Mouse (Mus musculus) testis, adult 2 months (tissue): ENCODE measurements around the gene Ltbp1. TPM values are rescaled to one million over a fixed set of nuclear protein-coding genes. Genes with fewer than 3 reads are reported as not detected.

Experiments
- H3K27ac ChIP-seq: fragments of 200-500 bp; 2 replicates; pipeline ENCODE4 v1.5.1; 2012; ENCODE audit warnings: low read depth, low read length; ENCODE audit not compliant: control insufficient read depth, insufficient read depth
- H3K27me3 ChIP-seq: fragments of 200-500 bp; 2 replicates; pipeline ENCODE4 v1.6.1; 2012; ENCODE audit warnings: mild to moderate bottlenecking, low read length, moderate library complexity; ENCODE audit not compliant: control insufficient read depth, insufficient read depth
- H3K36me3 ChIP-seq: fragments of 200-500 bp; 2 replicates; pipeline ENCODE4 v1.6.1; 2012; ENCODE audit warnings: mild to moderate bottlenecking, low read length; ENCODE audit not compliant: control insufficient read depth, insufficient read depth
- H3K4me1 ChIP-seq: fragments of 200-500 bp; 2 replicates; pipeline ENCODE4 v1.6.1; 2012; ENCODE audit warnings: low read length; ENCODE audit not compliant: control insufficient read depth, insufficient read depth
- H3K4me3 ChIP-seq: fragments of 200-500 bp; 2 replicates; pipeline ENCODE4 v1.5.1; 2012; ENCODE audit warnings: low read depth, mild to moderate bottlenecking, low read length, moderate library complexity, mixed read lengths; ENCODE audit not compliant: control insufficient read depth
- CTCF ChIP-seq: fragments of 200-500 bp; IDR thresholded peaks from 2 replicates; pipeline ENCODE4 v1.5.1; 2012; ENCODE audit warnings: low read depth, mild to moderate bottlenecking, inconsistent platforms, low read length, moderate library complexity; ENCODE audit not compliant: control insufficient read depth, insufficient read depth, insufficient replicate concordance
- POLR2A ChIP-seq: fragments of 200-500 bp; IDR thresholded peaks from 2 replicates; pipeline ENCODE4 v1.6.1; 2012; ENCODE audit warnings: low read depth, mild to moderate bottlenecking, inconsistent platforms, low read length, moderate library complexity; ENCODE audit not compliant: control insufficient read depth
- polyA plus RNA-seq: library from polyadenylated mRNA; depleted of rRNA; stranded (reverse); fragments of >200 nt; gene quantifications from 2 replicates; pipeline ENCODE4 v1.2.3, GENCODE M21; 2012

Gene Ltbp1
- polyA plus RNA-seq, 1 experiment = 2.9 TPM

DNA sequence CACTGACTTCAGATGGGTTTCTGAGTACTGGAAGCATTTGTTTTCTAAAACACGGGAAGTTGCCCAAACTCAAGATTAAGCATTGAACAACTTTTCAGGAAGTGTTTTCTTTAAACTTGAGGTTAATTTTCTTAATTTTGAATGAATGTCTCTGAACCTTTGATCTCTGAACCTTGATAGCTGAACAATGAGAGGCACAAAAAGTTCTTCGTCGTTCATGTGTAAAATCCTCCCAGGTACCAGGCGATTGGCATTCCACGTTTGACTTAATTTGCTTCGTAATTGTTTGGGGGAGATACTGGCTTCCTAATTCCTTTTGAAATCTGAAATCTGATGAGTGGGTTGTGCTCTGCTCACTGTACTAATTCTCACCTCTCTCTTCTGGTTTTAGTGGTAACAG is 273.2 kb downstream of the Ltbp1 start:
- TF ChIP-seq CTCF (no peak), POLR2A (no peak)
- Histone ChIP-seq H3K4me1 (no peaks in the 10 kb centered on the region), H3K4me3 (no peak overlapping the region), H3K27ac (no peak overlapping the region), H3K27me3 (no peaks in the 10 kb centered on the region), H3K36me3 (no peaks in the 10 kb centered on the region)

DNA sequence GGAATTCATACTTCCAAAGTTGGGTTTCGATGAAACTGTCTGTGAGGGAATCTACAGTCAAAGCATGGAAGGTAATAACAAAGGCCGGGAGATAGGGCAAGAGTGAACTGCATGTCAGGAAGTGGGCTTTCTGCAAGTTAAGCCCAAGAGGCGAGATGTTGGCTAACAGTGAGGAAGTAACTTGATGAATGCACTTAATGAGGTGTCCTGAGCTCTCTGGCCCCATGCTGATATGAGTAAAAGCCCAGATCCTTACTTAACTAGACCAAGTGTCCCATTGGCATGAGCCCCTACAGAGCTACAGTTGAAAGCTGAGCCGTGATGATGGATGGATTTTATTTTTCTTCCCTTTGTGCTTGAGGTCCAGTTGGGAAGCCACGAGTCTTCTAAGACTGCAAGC is 276.0 kb downstream of the Ltbp1 start:
- Histone ChIP-seq H3K27me3 (no peaks in the 10 kb centered on the region), H3K4me3 (no peak overlapping the region), H3K36me3 (no peaks in the 10 kb centered on the region), H3K4me1 (no peaks in the 10 kb centered on the region), H3K27ac (no peak overlapping the region)
- no peak for TF ChIP-seq POLR2A
- TF ChIP-seq CTCF = no peak

DNA sequence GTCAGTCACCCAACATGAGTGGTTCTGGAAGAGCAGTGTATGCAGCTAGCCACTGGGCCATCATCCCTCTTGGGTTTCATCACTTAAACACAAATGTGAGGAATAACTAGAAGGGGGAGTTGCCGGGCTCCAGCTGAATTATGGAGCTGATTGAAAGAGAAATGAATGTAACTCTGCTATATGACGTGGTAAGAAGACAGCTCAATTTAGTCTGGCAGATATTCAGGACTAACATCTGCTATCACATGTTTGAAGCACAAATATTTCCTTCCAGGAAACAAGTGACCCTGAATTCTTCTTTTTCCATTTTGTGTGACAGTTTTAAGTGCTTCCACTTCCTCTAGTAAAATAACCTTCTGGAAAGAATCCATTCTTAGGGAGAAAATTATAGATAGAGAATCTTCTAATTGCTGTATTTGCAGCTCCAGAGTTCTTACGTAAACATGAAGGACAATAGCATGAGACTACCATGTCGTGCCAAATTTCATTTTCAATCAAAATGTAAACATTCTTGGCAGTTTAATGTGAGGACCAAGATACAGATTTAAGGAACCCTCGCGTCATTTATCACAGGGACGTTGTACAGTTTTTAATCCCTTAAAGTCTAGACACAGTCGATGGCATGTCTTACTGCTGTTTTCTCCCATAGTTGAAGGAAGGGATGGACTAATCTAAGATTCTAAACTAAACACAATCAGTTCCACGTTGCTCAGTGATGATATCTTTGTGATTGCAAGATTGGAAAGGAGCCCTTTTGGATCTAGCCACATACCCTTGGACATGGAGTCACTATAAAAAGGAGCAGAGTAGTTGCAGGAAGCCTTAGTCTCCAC is 279.7 kb downstream of the Ltbp1 start:
- TF ChIP-seq POLR2A = no peak
- no peak for TF ChIP-seq CTCF
- Histone ChIP-seq H3K27ac (no peak overlapping the region), H3K36me3 (no peaks in the 10 kb centered on the region), H3K4me3 (no peak overlapping the region), H3K27me3 (no peaks in the 10 kb centered on the region), H3K4me1 (no peaks in the 10 kb centered on the region)

DNA sequence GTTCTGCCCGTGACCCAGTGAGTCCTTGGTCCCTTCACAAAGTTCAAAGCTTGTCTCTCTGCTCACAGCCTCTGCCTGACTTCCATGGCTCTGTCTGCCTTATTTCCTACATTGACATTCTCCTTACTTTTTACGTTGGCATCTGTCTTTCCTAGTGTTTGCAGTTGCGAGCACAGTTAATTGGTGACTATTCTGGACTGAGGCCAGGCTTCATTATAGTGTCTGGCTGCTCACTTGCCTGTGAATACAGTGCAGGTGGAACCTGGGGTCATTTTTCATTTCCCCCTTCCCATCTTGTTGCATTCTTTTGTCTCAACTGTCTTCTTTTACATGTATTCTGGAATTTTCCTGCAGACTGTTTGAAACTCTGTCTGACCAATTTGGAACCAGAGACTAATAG is 287.6 kb downstream of the Ltbp1 start:
- Histone ChIP-seq H3K4me1 (no peaks in the 10 kb centered on the region), H3K27ac (no peak overlapping the region), H3K27me3 (no peaks in the 10 kb centered on the region), H3K36me3 (no peaks in the 10 kb centered on the region), H3K4me3 (no peak overlapping the region)
- TF ChIP-seq POLR2A (no peak), CTCF (no peak)

DNA sequence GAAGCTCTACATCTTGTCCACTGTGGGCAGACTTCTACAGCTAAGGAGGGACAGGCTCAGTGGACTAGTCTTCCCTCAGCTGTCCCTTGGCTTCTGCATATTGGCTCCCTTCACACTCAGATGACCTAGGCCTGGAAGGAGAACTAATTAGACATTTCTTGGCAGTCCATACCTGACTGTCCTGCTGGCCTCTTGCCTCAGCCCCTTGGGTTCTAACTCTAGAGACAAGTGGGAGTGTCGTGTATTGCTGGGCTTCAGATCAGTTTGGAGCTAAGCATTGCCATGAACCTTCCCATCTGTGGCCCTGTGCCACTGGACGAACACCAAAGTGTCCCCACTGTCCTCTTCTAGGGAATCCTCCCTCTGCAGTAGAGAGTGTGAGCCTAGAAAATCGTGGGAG is 288.4 kb downstream of the Ltbp1 start:
- Histone ChIP-seq H3K36me3 (no peaks in the 10 kb centered on the region), H3K4me1 (no peaks in the 10 kb centered on the region), H3K4me3 (no peak overlapping the region), H3K27ac (no peak overlapping the region), H3K27me3 (no peaks in the 10 kb centered on the region)
- TF ChIP-seq CTCF (no peak), POLR2A (no peak)

DNA sequence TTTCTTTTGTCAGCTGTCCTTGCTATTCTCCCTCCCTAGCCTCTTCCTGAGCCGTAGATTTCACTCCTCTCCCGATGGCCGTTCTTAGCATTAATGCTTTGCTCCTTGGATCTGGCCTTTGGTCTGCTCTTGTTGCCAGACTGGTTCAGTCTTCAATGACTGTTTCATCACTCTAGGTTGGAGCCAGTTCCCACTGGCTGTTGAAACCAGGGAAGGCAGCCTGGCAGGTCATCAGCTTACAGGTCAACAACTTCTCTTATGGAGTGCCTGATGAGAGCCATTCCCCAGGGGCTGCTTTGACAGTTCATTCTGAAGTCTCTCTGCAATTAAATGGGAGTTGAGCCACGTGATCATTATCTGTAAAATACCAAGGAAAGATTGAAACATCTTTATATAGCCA is 295.5 kb downstream of the Ltbp1 start:
- Histone ChIP-seq H3K4me3 (no peak overlapping the region), H3K27me3 (no peaks in the 10 kb centered on the region), H3K4me1 (no peaks in the 10 kb centered on the region), H3K36me3 (no peaks in the 10 kb centered on the region), H3K27ac (no peak overlapping the region)
- TF ChIP-seq POLR2A (no peak), CTCF (no peak)

DNA sequence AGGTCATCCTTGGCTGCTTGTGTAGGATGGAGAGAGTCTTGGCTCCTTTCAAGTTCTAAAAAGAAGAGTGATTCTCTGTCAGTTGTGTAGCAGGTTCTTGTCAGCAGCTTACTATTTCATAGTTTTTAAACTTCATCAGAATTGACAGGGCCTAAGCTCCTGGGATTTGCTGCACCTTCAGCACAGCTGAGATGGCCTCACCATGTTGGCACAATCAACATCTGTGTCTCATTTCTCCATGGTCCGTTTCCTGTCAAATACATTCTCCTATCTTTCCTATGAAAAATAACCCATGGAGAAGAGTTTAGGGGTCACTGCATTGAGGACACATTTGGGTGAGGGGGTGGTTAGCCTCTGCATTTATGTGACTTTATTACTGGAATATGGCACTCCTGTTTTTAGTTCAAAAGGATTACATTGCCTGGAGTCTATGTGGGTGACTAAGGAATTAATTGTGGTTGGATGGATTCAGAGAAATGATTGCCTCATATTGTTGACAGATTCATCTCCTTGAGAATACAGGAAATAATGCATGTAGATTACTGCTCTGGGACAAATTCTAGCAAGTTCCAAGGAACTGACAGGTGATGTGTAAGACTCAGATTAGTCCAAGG is 299.5 kb downstream of the Ltbp1 start:
- H3K27me3 ChIP-seq = no peaks in the 10 kb centered on the region
- TF ChIP-seq POLR2A (no peak), CTCF (no peak)
- H3K27ac ChIP-seq = no peak overlapping the region
- no peak overlapping the region for H3K4me3 ChIP-seq
- H3K4me1 ChIP-seq = no peaks in the 10 kb centered on the region
- no peaks in the 10 kb centered on the region for H3K36me3 ChIP-seq

DNA sequence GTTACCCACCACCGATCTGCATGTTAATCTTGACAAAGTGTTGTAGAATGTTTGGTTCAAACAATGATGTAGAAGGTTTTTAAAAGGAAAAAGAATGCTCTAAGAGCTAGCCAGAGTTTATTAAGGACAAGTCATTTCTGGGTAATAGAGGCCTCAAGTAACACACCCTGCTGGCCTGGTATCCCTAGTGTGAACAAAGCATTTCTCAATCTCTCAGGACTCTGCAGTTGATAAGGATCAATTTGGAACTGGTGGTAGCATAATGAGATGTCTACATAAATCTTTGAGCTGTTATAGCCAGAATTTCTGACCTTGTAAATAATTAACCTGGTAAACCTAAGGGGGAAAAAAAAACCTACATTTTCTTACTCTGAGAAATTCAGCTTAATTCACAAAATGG is 300.3 kb downstream of the Ltbp1 start:
- Histone ChIP-seq H3K4me3 (no peak overlapping the region), H3K27ac (no peak overlapping the region), H3K4me1 (no peaks in the 10 kb centered on the region), H3K36me3 (no peaks in the 10 kb centered on the region), H3K27me3 (no peaks in the 10 kb centered on the region)
- TF ChIP-seq CTCF = no peak
- no peak for TF ChIP-seq POLR2A
